Comparison of ENCODE assay signal across 12 mouse cellular contexts in genomic region chr9:64474142-64474541, GRCm38 (mm10).
DNase-seq lines count a peak whose midpoint lies in the region; ATAC-seq lines count a peak whose summit lies in the region.
"Had no signal": no experiment of that assay in that cellular context is flagged by ENCODE, and none has a peak within 500 bp of the region (broad histone marks: within the 10 kb centered on the region; RNA-seq: fewer than 3 reads in every experiment).

No protein-coding gene starts in this region.

- DNase-seq in kidney, adult 11 months, result peak; percentile 19
- no peak for DNase-seq in kidney, adult 18-20 months
- DNase-seq in 3T3-L1 (ENCODE audit: low read depth, low spot score), result peak; percentile 46
- peak; percentile 69 for DNase-seq in adrenal gland, adult 2 months
- no peak for DNase-seq in Muller cell, postnatal 12 days (ENCODE audit: inconsistent ontology term)
- DNase-seq: thymus, postnatal 4 days had no signal

- H3K36me3 ChIP-seq in kidney, embryonic 15.5 days, result no peaks in the 10 kb centered on the region
- no peaks in the 10 kb centered on the region for H3K36me3 ChIP-seq in hindbrain, embryonic 13.5 days
- H3K36me3 ChIP-seq: heart, embryonic 13.5 days; hindbrain, embryonic 15.5 days; lung, embryonic 15.5 days had no signal

- H3K4me2 ChIP-seq in kidney, embryonic 15.5 days, result no peak overlapping the region
- no peak overlapping the region for H3K4me2 ChIP-seq in hindbrain, embryonic 13.5 days
- H3K4me2 ChIP-seq: heart, embryonic 13.5 days; hindbrain, embryonic 15.5 days; lung, embryonic 15.5 days had no signal

- WGBS in kidney, embryonic 15.5 days, result 42% methylated on average over 4 of the region's 4 CpGs
- 40% methylated on average over 4 of the region's 4 CpGs for WGBS in hindbrain, embryonic 13.5 days

- H3K9ac ChIP-seq in kidney, embryonic 15.5 days, result 0 out of 2 replicates have a peak overlapping the region, but pooled peaks have one; percentile 5
- H3K9ac ChIP-seq in hindbrain, embryonic 13.5 days, result no peak overlapping the region
- H3K9ac ChIP-seq: heart, embryonic 13.5 days; hindbrain, embryonic 15.5 days; lung, embryonic 15.5 days had no signal

- H3K4me3 ChIP-seq in kidney, embryonic 15.5 days (replicated peaks), result no peak overlapping the region
- no peak overlapping the region for H3K4me3 ChIP-seq in hindbrain, embryonic 13.5 days
- H3K4me3 ChIP-seq: heart, embryonic 13.5 days; hindbrain, embryonic 15.5 days; lung, embryonic 15.5 days; myocyte had no signal

- 0 out of 2 replicates have a peak, but pooled peaks cover 3% of the 10 kb centered on the region for H3K27me3 ChIP-seq in kidney, embryonic 15.5 days
- 0 out of 2 replicates have a peak, but pooled peaks cover 9% of the 10 kb centered on the region for H3K27me3 ChIP-seq in hindbrain, embryonic 13.5 days
- H3K27me3 ChIP-seq: hindbrain, embryonic 15.5 days; lung, embryonic 15.5 days had no signal

- peaks cover 31% of the 10 kb centered on the region for H3K4me1 ChIP-seq in kidney, embryonic 15.5 days
- peaks cover 42% of the 10 kb centered on the region for H3K4me1 ChIP-seq in hindbrain, embryonic 13.5 days (replicated peaks)
- H3K4me1 ChIP-seq: lung, embryonic 15.5 days had no signal

- 0 out of 2 replicates have a peak overlapping the region, but pooled peaks have one; percentile 28 for H3K27ac ChIP-seq in kidney, embryonic 15.5 days
- H3K27ac ChIP-seq in hindbrain, embryonic 13.5 days, result no peak overlapping the region
- H3K27ac ChIP-seq: heart, embryonic 13.5 days; hindbrain, embryonic 15.5 days; lung, embryonic 15.5 days had no signal

- no peaks in the 10 kb centered on the region for H3K9me3 ChIP-seq in kidney, embryonic 15.5 days (replicated peaks)
- H3K9me3 ChIP-seq in hindbrain, embryonic 13.5 days, result no peaks in the 10 kb centered on the region
- H3K9me3 ChIP-seq: heart, embryonic 13.5 days; hindbrain, embryonic 15.5 days; lung, embryonic 15.5 days had no signal

- ATAC-seq in kidney, embryonic 15.5 days (replicated peaks; ENCODE audit: low FRiP score), result no peak
- ATAC-seq in hindbrain, embryonic 13.5 days (ENCODE audit: low FRiP score), result no peak

Comparison
In these comparisons a context has a peak if more than half of its experiments do, and no peak if none do; other contexts are left out.
1. DNase-seq: peak in kidney, adult 11 months (single experiment), 3T3-L1 (single experiment) and adrenal gland, adult 2 months (single experiment); none in kidney, adult 18-20 months (single experiment) and Muller cell, postnatal 12 days (single experiment).